Mouse (Mus musculus) lung, postnatal 0 days (tissue): ENCODE results near the gene Zic2. TPM values are rescaled to one million over a fixed set of nuclear protein-coding genes. Genes with fewer than 3 reads are reported as not detected.
A peak's percentile ranks its signal among the peaks of the same experiment; 100 is the strongest.

ENCODE experiments used
- ATAC-seq: fragments of 200-750 bp; cut with Nextera tagmentation; 2 replicates; pipeline ENCODE4 v1.8.0; 2017; ENCODE audit warnings: moderate library complexity
- DNase-seq: peaks from one replicate; pipeline ENCODE4 v3.0.0-alpha.2; 2016; ENCODE audit warnings: low spot score
- H3K27ac ChIP-seq: fragments of 300-500 bp; sonication (generic); 2 replicates; pipeline ENCODE4 v1.5.1; 2014; ENCODE audit warnings: antibody characterized with exemption, mild to moderate bottlenecking, low read length, mixed read lengths
- H3K27me3 ChIP-seq: fragments of 300-500 bp; sonication (generic); replicated peaks from 2 replicates; pipeline ENCODE4 v1.6.1; 2014; ENCODE audit warnings: low read length, mixed read lengths; ENCODE audit not compliant: insufficient read depth
- H3K36me3 ChIP-seq: fragments of 300-500 bp; sonication (generic); 2 replicates; pipeline ENCODE4 v1.6.1; 2014; ENCODE audit warnings: low read length, mixed read lengths; ENCODE audit not compliant: insufficient read depth
- H3K4me1 ChIP-seq: fragments of 300-500 bp; sonication (generic); 2 replicates; pipeline ENCODE4 v1.6.1; 2014; ENCODE audit warnings: antibody characterized with exemption, low read depth, low read length, mixed read lengths; ENCODE audit not compliant: insufficient read depth
- H3K4me2 ChIP-seq: fragments of 300-500 bp; sonication (generic); replicated peaks from 2 replicates; pipeline ENCODE4 v1.6.1; 2014; ENCODE audit warnings: low read depth, mild to moderate bottlenecking, low read length, moderate library complexity, mixed read lengths
- H3K4me3 ChIP-seq: fragments of 300-500 bp; sonication (generic); 2 replicates; pipeline ENCODE4 v1.5.1; 2014; ENCODE audit warnings: low read depth, low read length
- H3K9ac ChIP-seq: fragments of 300-500 bp; sonication (generic); replicated peaks from 2 replicates; pipeline ENCODE4 v1.6.1; 2014; ENCODE audit warnings: low read depth, mild to moderate bottlenecking
- H3K9me3 ChIP-seq: fragments of 300-500 bp; sonication (generic); 2 replicates; pipeline ENCODE4 v1.6.1; 2016; ENCODE audit warnings: low read length, mixed read lengths
- CTCF ChIP-seq: IDR thresholded peaks from 2 replicates; pipeline ENCODE4 v1.5.1; 2016; ENCODE audit warnings: antibody characterized with exemption, mild to moderate bottlenecking
- EP300 ChIP-seq: IDR thresholded peaks from 2 replicates; pipeline ENCODE4 v1.6.1; 2016; ENCODE audit warnings: antibody characterized with exemption, mild to moderate bottlenecking, control low read depth
- WGBS: fragments of 180-500 bp; shearing (Covaris S2); extraction: QIAGEN DNeasy Blood & Tissue Kit; methylation state at CpG from one replicate; pipeline ENCODE4 v1.1.7; 2014; 5-methylcytosine and 5-hydroxymethylcytosine counted together
- polyA plus RNA-seq: library from polyadenylated mRNA; unstranded; fragments of >200 nt; fragmentation: Nextera tagmentation; extraction: Ambion mirVana; gene quantifications from 2 replicates; pipeline ENCODE4 v1.2.1, GENCODE M21; 2015

Gene Zic2
- polyA plus RNA-seq, 1 experiment from 2014 or later: 0.05 TPM

- H3K4me3 ChIP-seq: no peak overlapping the region
- H3K27ac ChIP-seq: no peak overlapping the region
- TF ChIP-seq EP300 (no peak), CTCF (no peak)
- H3K27me3 ChIP-seq: 0 out of 2 replicates have a peak, but pooled peaks cover 3% of the 10 kb centered on the region
- no peaks in the 10 kb centered on the region for H3K36me3 ChIP-seq
- WGBS: 33% methylated on average over 1 of the region's 1 CpGs
- H3K4me2 ChIP-seq: no peak overlapping the region
- DNase-seq: peak; percentile 34
- no peaks in the 10 kb centered on the region for H3K4me1 ChIP-seq
- no peak for ATAC-seq
- H3K9me3 ChIP-seq: no peaks in the 10 kb centered on the region
- no peak overlapping the region for H3K9ac ChIP-seq
These were observed 38.3 kb downstream of the Zic2 start for GRCm38 (mm10) chr14:122513511-122514036.

GRCm38 (mm10) chr14:122528475-122528874, 53.2 kb downstream of the Zic2 start:
- 67% methylated on average over 4 of the region's 4 CpGs for WGBS
- DNase-seq: no peak
- no peak for ATAC-seq

More at GRCm38 (mm10) chr14:122528475-122528874, 53.2 kb downstream of the Zic2 start:
- Histone ChIP-seq H3K27ac (no peak overlapping the region), H3K4me2 (no peak overlapping the region), H3K4me3 (no peak overlapping the region), H3K9ac (no peak overlapping the region), H3K4me1 (no peaks in the 10 kb centered on the region), H3K9me3 (no peaks in the 10 kb centered on the region), H3K36me3 (no peaks in the 10 kb centered on the region), H3K27me3 (no peaks in the 10 kb centered on the region)
- TF ChIP-seq EP300 (no peak), CTCF (no peak)

Other genes starting within 250 kb of the Zic2 start
- not detected in 2 replicates for gene Gm5089, start 24.3 kb upstream of the Zic2 start, polyA plus RNA-seq
- not detected in 2 replicates for gene Zic5, start 9.8 kb upstream of the Zic2 start, polyA plus RNA-seq
- not detected in 2 replicates for gene Gm10837, start 15.2 kb downstream of the Zic2 start, polyA plus RNA-seq
- 10.4 and 16.2 TPM in 2 replicates for gene Pcca, start 58.9 kb downstream of the Zic2 start, polyA plus RNA-seq